Mouse (Mus musculus): ENCODE results near the gene Klc2. TPM values are rescaled to one million over a fixed set of nuclear protein-coding genes. Genes with fewer than 3 reads are reported as not detected.
A peak's percentile ranks its signal among the peaks of the same experiment; 100 is the strongest.

Klc2 gene
- total and polyA plus RNA-seq, 2 experiments from 2014 or later = 58.6 to 146 TPM

DNA sequence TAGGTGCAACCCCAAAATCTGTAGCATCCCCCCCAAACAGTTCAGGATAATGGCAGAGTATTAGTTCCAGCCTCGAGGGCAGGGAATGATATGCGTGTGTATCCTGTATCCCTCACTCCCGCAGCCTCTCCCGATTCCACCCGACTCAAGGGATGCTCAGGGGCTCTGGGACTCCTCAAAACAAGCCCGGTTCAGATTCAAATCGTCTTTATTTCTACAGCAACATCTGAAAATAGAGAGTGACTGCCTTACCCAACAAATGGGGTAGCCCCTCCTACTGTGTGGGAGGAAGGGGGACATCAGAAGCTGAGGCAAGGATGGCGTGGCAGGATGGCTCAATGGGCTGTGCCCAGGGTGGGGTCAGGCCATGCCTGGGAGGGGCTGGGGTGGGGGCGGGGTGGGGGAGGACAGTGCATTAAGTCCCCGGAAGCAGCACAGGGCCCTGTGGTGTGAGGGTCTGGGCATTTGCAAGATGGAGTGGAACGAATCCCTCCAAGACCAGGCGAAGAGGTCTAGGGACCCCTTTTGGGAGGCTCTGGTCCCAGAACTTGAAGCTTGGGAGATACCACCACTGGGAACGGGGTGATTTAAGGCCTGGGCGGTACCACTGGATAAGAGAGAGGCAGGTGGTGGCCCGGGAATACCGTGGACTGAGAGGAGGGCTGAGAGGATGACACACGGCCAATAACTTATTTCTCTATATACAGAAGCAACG lies 10.6 kb downstream of the Klc2 start:
- Histone ChIP-seq H3K36me3 (ENCODE audit: insufficient read depth) (peaks cover 73% of the 10 kb centered on the region), H3K27ac (ENCODE audit: low read depth, low read length) (peak overlapping the region; percentile 64), H3K4me2 (ENCODE audit: low read depth) (no peak overlapping the region), H3K4me3 (ENCODE audit: low read depth, low read length) (no peak overlapping the region), H3K4me1 (ENCODE audit: insufficient read depth) (peaks cover 10% of the 10 kb centered on the region), H3K9me3 (ENCODE audit: low read length) (no peaks in the 10 kb centered on the region), H3K9ac (no peak overlapping the region), H3K27me3 (ENCODE audit: insufficient read depth, low read length) (no peaks in the 10 kb centered on the region)
- DNase-seq = no peak
- TF ChIP-seq CTCF (IDR thresholded peaks at IDR 0.05; ENCODE audit: low read depth) = no peak
- no peak for ATAC-seq
- 80% methylated on average over 18 of the region's 18 CpGs for WGBS

DNA sequence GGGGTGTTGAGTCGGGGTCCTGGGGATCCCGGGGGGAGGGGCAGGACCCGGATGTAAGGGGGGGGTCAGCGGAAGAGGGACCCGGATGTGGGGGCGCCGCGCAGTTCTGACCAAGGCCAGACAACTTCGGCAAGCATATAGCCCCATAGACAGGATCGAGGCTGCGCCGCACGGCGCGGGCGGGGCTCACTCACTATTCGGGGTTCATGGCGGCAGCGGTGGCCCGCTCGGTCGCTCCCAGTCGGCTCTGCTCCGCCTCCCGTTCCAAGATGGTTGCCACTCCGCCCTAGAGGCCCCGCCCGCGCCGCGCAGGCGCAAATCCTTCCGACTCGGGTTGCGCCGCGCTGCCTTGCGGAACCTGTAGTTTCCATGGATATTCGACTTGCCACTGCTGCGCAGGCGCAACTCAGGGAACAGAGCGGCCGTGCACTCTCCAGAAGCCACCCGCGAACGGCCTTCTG lies 11.6 kb downstream of the Klc2 start, which contains the start of gene Rab1b:
TSS of gene Rab1b (minus strand) at position 342 of the 461 bp plus-strand sequence.
- Histone ChIP-seq H3K4me2 (ENCODE audit: low read depth) (peak within 1 kb of the TSS; percentile 95), H3K27me3 (ENCODE audit: insufficient read depth, low read length) (no peaks in the 10 kb centered on the region), H3K36me3 (ENCODE audit: insufficient read depth) (peaks cover 73% of the 10 kb centered on the region), H3K4me3 (ENCODE audit: low read depth, low read length) (peak within 1 kb of the TSS; percentile 83), H3K27ac (ENCODE audit: low read depth, low read length) (peak within 1 kb of the TSS; percentile 96), H3K9me3 (ENCODE audit: low read length) (no peaks in the 10 kb centered on the region), H3K9ac (peak within 1 kb of the TSS; percentile 89), H3K4me1 (ENCODE audit: insufficient read depth) (peaks cover 10% of the 10 kb centered on the region)
- TF ChIP-seq CTCF (IDR thresholded peaks at IDR 0.05; ENCODE audit: low read depth) = no peak
- DNase-seq (peak; percentile 100), ATAC-seq (peak; percentile 97)
- WGBS = under 1% methylated on average over 46 of the region's 46 CpGs

- Histone ChIP-seq H3K4me1 (ENCODE audit: insufficient read depth) (peaks cover 10% of the 10 kb centered on the region), H3K9me3 (ENCODE audit: low read length) (no peaks in the 10 kb centered on the region), H3K4me3 (ENCODE audit: low read depth, low read length) (peak overlapping the region; percentile 83), H3K36me3 (ENCODE audit: insufficient read depth) (peaks cover 70% of the 10 kb centered on the region), H3K27me3 (ENCODE audit: insufficient read depth, low read length) (no peaks in the 10 kb centered on the region), H3K9ac (peak overlapping the region; percentile 89), H3K27ac (ENCODE audit: low read depth, low read length) (peak overlapping the region; percentile 96), H3K4me2 (ENCODE audit: low read depth) (peak overlapping the region; percentile 95)
- no peak for TF ChIP-seq CTCF (IDR thresholded peaks at IDR 0.05; ENCODE audit: low read depth)
- 22% methylated on average over 9 of the region's 9 CpGs for WGBS
- no peak for ATAC-seq
- DNase-seq = no peak
Observed at GRCm38 (mm10) chr19:5106074-5106473, 12.3 kb downstream of the Klc2 start.

DNA sequence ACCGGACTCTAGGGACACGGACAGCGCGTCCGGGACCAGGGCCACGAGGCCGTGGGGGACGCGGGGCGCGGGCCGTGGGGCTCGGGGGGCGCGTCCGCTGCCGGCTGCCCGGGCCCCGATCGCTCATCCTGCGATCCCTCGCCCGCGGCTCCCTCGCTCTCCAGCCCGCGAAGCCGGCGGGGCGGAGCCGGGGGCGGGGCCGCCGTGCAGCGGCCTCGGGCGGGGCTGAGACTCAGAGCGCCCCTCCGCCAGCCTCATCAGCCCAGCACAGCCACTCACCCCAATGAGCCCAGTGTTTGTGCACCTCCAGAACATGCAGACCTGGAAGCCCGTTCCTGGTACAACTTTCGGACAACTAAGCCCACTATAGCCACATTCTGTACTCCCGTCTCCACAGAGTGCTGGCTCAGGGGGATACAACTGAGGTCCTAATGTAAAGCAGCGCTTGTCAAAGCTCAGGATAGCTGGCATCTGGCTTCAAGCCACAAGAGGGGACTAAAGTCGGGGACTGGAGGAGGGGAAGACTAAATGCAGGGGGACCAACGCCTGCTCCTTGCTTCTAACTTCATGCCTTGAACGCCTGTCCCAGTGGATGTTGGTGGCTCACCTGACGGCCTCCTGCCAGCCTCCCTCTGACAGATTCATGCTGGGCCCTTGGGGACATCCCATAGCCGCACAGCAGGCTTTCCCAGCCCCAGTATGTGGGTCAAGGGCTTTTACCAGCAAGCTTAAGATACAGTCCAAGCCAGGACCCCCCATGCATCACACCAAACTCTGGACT lies 19.8 kb downstream of the Klc2 start, which contains the start of gene Cnih2:
TSS of gene Cnih2 (minus strand) at position 159 of the 781 bp plus-strand sequence.
- Histone ChIP-seq H3K4me1 (ENCODE audit: insufficient read depth) (peaks cover 38% of the 10 kb centered on the region), H3K36me3 (ENCODE audit: insufficient read depth) (peaks cover 41% of the 10 kb centered on the region), H3K9ac (peak within 1 kb of the TSS; percentile 99), H3K27me3 (ENCODE audit: insufficient read depth, low read length) (no peaks in the 10 kb centered on the region), H3K4me2 (ENCODE audit: low read depth) (peak within 1 kb of the TSS; percentile 74), H3K27ac (ENCODE audit: low read depth, low read length) (peak within 1 kb of the TSS; percentile 97), H3K4me3 (ENCODE audit: low read depth, low read length) (peak within 1 kb of the TSS; percentile 94), H3K9me3 (ENCODE audit: low read length) (no peaks in the 10 kb centered on the region)
- TF ChIP-seq CTCF (IDR thresholded peaks at IDR 0.05; ENCODE audit: low read depth) = no peak
- WGBS = 2% methylated on average over 45 of the region's 48 CpGs
- peak; percentile 72 for ATAC-seq
- peak; percentile 86 for DNase-seq

DNA sequence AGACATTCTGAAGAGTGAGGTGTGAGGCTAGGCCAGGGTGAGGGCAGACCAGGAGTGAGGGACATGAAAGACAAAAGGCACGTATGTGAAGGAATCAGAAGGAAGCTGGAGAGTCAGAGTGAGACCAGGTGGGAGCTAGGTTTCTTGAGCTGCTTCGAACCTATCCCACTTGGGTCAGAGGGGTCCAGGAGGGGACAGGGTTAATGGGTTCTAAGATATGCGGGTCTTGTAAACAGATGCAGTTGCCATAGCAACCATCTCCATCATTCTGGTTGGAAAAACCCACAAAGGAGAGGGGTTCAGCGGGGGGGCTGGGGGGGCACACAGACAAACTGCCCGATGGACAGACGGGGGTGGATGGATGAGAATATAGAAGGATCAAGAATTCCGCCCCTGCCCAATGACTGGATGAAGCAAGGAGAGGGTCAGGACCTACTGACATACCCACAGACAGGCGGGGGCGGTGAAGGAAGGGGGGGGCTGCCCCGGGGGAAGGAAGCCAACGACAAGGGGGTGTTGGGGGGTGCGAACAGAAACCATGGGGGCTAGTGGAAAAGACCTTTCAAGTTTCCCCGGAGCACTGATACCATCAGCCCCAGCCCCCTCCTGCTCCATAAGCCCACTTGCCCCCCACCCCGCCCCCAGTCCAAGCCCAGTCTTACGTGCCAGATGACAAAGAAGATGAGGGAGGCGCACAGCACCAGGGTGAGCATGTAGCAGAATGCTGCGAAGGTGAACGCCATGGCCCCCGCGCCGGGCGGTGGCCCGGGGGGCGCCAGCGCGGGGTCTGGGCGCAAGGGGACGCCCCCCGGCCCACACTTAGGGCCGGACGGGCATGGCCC lies 20.6 kb downstream of the Klc2 start:
- peak; percentile 46; the same call in 1 of the 2 replicates for ATAC-seq
- DNase-seq = peak; percentile 73
- no peak for TF ChIP-seq CTCF (IDR thresholded peaks at IDR 0.05; ENCODE audit: low read depth)
- peaks cover 38% of the 10 kb centered on the region for H3K4me1 ChIP-seq (ENCODE audit: insufficient read depth)
- peak overlapping the region; percentile 74 for H3K4me2 ChIP-seq (ENCODE audit: low read depth)
- H3K9ac ChIP-seq = peak overlapping the region; percentile 99
- H3K27me3 ChIP-seq (ENCODE audit: insufficient read depth, low read length) = no peaks in the 10 kb centered on the region
- H3K27ac ChIP-seq (ENCODE audit: low read depth, low read length) = peak overlapping the region; percentile 97
- peaks cover 40% of the 10 kb centered on the region for H3K36me3 ChIP-seq (ENCODE audit: insufficient read depth)
- H3K9me3 ChIP-seq (ENCODE audit: low read length) = no peaks in the 10 kb centered on the region
- H3K4me3 ChIP-seq (ENCODE audit: low read depth, low read length) = peak overlapping the region; percentile 94
- 3% methylated on average over 25 of the region's 31 CpGs for WGBS

GRCm38 (mm10) chr19:5095887-5096474 lies 22.4 kb downstream of the Klc2 start:
- DNase-seq (no peak), ATAC-seq (no peak)
- no peak for TF ChIP-seq CTCF (IDR thresholded peaks at IDR 0.05; ENCODE audit: low read depth)
- peak overlapping the region; percentile 97 for H3K27ac ChIP-seq (ENCODE audit: low read depth, low read length)
- H3K4me2 ChIP-seq (ENCODE audit: low read depth) = peak overlapping the region; percentile 74
- H3K9me3 ChIP-seq (ENCODE audit: low read length) = no peaks in the 10 kb centered on the region
- H3K4me3 ChIP-seq (ENCODE audit: low read depth, low read length) = peak overlapping the region; percentile 94
- H3K4me1 ChIP-seq (ENCODE audit: insufficient read depth) = peaks cover 38% of the 10 kb centered on the region
- peaks cover 37% of the 10 kb centered on the region for H3K36me3 ChIP-seq (ENCODE audit: insufficient read depth)
- no peaks in the 10 kb centered on the region for H3K27me3 ChIP-seq (ENCODE audit: insufficient read depth, low read length)
- 5% methylated on average over 9 of the region's 9 CpGs for WGBS
- peak overlapping the region; percentile 99 for H3K9ac ChIP-seq

All from forebrain, postnatal 0 days (tissue).